Mouse (Mus musculus) erythroblast, adult 5-6 weeks (primary cell): ENCODE data around the gene Hnrnpk. TPM values are rescaled to one million over a fixed set of nuclear protein-coding genes. Genes with fewer than 3 reads are reported as not detected.
A peak's percentile ranks its signal among the peaks of the same experiment; 100 is the strongest.
"Not testable (repeated sequence)": the region's sequence is repeated elsewhere in the genome, so short reads cannot be mapped to it uniquely, and the experiment has no call there.

Experiments used
- ATAC-seq: replicated peaks from 2 replicates; pipeline ENCODE4 v1.8.0; 2016; ENCODE audit warnings: moderate number of reproducible peaks, mild to moderate bottlenecking, moderate TSS enrichment, inconsistent platforms; ENCODE audit not compliant: poor library complexity, low FRiP score, severe bottlenecking
- total RNA-seq, 2 experiments: library from RNA; stranded (forward) in 1 of 2; stranded (reverse) in 1 of 2; fragments of 150-400 nt in 1 of 2; fragments of 200-764, 138-1000 nt in 1 of 2; gene quantifications; 2 replicates each; pipeline versions ENCODE4 v1.2.3 to v1.2.4; 2015 to 2017; ENCODE audit warnings: low replicate concordance in 2 of 2

Hnrnpk gene
- total RNA-seq (2015; ENCODE audit: low replicate concordance): 213 and 264 TPM in 2 replicates
- total RNA-seq (2017; ENCODE audit: low replicate concordance): 500 and 598 TPM in 2 replicates

DNA sequence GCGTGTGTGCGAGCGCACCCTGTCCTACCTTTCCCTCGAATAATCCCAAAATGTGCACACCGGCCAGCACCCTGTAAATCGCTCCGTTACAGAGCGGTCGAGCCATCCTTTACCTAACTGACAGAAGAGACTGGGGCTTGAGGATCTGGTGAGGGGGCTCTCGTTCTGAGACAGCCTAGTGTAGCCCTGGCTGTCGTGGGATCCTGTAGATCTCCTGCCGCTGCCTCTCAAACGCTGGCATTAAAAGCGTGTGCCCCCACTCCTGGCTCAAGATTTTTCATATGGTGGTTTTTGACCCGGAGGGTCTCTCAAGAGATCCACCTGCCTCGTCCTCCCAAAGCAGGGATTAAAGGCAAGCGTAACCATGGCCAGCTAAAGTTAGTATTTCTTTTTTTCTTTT is at the start of gene Hnrnpk:
TSS of gene Hnrnpk (minus strand) at position 101 of the 400 bp plus-strand sequence.
- not testable (repeated sequence) for ATAC-seq

DNA sequence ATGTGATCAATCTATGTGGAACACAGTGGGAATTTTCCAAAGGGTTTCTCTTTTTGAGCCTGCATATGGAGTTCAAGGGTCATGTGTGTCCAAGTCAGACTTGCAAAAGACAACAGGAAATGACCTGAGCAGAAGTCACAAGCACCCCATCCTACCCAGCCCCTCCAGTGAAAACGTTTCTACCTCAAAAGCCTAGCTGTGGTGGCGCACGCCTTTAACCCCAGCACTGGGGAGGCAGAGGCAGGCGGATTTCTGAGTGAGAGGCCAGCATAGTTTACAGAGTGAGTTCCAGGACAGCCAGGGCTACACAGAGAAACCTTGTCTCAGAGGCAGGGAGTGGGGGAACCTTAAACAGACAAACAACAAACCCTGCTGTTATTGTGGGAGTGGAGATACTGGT is 49.1 kb upstream of the Hnrnpk start:
- no peak for ATAC-seq

DNA sequence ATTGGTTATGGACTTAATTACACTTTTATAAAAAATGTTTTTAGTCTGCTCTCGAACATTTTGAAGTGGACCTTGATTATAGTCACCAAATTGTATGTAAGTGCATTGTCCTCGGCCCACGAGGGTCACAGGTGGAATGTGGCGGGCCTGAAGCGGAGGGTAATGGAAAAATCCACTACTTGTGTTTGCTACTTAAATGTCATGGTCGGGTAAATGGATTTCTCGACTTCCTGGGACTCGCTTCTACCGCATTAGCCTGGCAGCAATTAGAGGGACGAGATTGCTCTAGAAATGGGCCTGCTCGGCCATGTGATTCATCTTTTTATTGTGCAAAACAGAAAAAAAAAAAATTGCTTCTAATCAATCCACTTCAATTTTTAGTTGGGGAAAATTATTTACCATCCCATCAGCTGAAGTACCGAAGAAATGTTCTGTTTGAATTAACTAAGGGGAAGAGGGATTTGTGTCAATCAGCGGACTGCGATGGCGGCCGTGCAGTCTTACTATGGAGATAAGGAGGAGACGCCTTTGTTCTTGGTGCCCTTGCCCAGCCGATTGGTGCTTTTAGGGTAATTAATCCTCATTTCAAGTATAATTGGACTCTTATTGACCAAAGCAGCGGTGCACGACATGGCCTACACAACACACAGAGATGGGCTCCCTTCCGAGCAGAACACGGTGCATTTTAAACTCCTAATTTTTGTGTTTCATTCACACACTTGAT is 47.5 kb upstream of the Hnrnpk start:
- ATAC-seq: no peak

DNA sequence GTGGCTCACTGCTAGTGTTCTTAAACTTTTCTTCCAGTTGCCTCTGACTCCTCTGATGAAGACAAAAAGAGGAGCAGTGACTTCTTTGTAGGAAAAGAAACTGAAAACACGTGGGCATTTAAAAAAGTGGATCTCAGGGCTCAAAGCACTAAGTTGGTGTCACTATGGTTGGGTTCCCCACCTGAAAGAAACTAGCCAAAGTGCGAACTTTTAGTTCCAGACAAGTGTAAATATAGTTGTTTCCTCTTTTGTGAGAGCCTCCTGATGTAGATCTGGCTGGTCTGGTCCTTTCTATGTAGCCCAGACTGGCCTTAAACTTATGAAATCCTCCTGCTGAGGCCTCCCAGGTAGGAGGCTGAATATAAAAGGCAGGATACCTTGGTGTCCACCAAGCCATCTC is 43.4 kb upstream of the Hnrnpk start:
- no peak for ATAC-seq

DNA sequence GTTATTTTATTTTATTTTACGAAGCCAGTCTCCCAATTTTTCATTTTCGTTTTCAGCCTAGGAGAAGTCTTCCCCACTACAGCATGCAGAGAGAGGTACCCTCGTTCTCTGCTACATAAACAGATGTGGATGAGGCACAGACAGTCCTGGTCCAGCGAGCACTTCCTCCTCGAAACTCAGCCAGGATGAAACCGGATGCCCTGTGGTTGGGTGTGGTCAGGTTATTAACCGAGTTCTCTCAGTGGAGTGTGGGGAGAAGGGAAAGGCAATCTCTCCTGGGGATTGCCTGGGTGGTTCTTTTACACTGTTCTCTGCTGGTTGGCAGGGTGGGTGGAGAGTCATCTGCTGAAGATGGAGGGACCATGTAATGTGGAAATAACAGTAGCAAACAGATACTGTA is 40.6 kb upstream of the Hnrnpk start:
- ATAC-seq: no peak

DNA sequence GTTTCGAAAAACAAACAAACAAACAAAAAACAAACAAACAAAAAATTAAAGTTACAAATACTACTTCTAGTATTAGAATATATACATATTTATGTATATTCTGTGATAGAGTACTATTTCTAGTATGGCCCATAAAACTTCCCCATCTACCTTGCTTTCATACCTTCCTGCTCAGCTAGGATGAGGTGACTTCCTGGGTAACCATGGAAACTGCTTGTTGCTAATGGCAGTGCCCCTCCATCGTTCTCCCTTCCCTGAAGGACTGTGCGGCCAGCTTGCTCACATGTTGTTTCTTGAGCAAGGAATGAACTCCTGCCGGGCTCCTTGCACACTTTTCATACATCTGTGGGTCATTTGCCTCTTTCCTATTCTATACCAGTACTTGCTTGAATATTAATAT is 40.2 kb upstream of the Hnrnpk start:
- no peak for ATAC-seq

DNA sequence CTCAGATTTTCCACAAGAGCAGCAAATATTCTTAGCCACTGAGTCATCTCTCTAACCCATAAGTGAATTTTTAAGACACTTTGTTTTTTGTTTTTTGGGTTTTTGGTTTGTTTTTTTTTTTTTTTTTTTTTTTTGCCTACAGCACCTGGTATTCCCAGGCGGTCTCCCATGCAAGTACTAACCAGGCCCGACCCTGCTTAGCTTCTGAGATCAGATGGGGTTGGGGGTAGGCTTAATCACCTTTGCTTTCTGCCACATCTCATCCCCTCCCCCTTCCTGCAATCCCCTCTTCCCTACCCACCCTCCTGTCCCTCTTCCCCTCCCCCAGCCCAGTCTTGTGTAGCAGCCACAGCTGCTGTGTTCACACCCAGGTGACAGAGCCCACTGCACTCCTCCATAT is 36.6 kb upstream of the Hnrnpk start:
- no peak for ATAC-seq

DNA sequence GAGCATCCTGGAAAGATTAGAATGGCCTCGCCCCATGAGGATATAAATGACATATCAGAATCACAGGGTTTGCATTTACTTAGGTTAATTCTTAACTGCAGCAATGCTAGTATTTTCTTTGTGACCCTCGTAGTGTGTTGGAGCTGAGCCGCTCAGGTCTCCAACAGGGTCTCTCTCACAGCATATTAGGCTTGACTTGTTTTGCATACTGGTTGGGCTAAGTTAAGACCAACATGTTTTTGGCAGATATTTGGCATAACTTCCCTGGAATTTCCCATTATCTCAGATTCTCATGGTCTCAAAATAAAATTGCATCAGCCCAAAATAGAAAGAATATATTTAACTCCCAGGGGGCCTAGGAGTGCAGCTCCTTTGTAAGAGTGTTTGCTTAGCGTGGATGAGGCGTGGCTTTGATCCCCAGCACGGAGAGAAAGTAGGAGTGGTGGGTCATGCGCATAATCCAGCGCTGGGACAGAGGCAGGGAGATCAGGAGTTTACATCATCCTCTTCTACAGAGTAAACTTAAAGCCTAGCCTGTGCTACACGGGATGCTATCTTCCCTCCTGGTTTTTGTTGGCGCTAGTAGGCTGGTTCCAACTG is 20.0 kb upstream of the Hnrnpk start:
- ATAC-seq: no peak

DNA sequence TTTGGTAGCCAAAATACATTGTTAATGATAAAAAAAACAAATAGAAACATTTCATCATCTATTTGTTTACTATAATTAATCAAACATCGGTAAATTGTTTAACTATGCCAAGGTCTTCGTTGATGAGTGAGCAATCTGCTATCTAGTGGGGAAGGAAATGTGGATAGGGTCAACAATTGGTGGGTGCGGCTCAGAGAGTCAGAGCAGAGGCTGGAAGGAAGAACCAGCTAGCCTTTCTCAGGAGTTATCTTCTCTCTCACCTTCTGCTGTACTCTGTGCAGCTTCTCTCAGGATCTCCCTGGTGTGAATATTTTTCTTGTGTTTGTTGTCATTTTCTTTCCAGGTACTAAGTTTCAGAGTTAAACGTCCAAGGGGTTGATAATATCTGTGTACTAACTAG is 19.1 kb upstream of the Hnrnpk start:
- no peak for ATAC-seq

DNA sequence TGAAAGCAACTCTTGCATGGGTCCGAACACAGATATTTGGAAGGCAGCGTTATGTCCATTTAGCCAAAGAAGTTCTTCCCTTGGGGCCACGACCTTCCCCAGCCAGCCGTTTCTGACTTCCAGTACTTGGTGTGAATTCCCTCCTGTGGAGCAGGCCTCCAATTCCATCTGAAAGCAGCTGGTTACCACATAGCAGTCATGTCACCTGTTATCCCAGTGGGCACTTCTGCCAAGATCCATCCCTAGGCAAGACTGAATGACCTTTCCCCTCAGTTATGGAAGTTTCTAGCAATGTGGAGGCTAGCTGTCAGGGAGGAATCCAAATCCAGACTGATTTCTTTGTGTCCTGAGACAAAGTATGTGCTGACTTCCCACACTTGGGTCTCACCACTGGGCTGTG is 17.9 kb upstream of the Hnrnpk start:
- ATAC-seq: no peak

DNA sequence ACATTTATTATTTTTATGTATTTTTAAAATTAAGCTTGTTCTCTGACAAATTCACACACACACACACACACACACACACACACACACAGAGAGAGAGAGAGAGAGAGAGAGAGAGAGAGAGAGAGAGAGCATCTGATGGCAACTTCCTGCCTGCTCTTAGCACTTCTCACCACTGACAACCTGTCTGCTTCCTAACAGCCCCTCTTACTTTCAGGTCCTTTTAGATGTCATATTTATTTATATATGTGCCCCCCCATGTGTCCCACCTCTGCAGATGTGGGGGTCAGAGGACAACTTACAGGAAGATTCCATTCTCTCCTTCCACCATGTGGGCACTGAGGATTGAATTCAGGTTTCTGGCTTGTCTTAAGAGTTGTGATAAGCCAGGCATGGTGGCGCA is 16.1 kb upstream of the Hnrnpk start:
- ATAC-seq: no peak

DNA sequence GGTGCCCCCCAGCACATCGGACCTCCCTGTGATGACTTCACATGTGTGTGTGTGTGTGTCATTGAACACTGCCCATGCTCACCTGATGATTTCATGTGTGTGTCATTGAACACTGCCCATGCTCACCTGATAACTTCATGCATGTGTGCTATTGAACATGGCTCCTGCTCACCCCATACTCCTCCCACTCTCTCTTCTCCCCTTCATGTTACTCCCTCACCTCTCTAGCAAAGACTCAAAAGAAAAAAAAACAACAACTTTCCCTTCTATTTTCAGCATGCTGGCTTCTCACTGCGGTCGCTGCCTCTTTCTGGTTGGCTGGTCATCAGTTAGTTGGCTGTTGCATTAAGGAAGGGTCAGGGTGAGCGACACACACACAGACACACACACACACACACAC is 15.5 kb upstream of the Hnrnpk start:
- no peak for ATAC-seq

DNA sequence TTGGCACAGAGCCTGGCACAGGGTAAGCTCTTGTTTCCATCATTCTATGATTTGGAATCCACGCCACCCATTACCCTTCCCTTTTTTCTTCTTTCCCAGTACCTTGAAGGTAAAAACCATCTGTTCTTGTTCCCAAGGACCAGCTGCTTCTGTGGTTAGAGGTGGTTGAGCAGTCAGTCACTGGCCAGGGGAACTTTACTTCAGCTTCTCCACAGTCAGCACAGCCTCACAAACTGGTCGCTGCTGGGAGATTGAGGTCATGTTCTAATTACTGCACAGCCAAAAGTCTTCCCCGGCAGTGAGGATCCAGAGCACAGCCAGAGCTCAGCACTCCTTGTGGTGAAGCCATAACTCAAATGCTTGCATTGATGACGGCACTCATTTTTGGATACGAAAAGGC is 12.7 kb upstream of the Hnrnpk start:
- ATAC-seq: no peak

DNA sequence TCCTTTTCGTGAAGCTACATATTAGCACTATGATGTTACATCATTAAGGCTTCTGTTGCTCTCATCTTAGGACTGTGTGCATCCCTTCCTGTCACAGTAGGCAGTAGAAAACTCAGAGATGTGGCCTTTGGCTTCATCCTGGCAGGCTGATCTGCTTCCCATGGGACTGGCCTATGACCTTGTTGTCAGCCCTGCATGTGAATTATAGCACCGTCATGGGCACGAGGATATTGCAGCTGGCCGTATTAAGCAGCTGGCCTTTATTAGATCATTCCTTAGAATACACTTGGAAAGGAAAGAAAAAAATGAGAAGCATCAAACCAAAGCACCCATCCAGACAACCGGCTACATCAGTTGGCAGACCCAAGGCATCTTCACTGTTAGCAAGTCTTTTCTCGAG is 12.2 kb upstream of the Hnrnpk start:
- ATAC-seq: no peak

DNA sequence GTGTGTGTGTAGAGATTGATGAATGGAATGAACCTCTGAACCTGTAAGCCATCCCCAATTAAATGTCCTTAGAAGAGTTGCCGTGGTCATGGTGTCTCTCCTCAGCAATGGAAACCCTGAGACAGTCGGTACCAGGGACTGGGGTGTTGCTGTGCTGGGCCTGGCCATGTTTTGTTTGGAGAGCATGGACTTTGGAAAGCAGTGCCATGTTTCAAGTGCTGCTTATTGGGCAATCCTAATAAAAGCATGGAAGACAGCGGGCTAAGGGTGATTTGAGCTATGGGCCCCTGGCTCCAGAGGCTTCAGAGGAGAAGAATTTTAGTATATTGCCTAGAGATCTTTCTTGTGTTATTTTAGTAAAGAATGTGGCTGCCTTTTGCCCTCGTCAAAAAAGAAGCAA is 7.9 kb upstream of the Hnrnpk start:
- ATAC-seq: no peak

DNA sequence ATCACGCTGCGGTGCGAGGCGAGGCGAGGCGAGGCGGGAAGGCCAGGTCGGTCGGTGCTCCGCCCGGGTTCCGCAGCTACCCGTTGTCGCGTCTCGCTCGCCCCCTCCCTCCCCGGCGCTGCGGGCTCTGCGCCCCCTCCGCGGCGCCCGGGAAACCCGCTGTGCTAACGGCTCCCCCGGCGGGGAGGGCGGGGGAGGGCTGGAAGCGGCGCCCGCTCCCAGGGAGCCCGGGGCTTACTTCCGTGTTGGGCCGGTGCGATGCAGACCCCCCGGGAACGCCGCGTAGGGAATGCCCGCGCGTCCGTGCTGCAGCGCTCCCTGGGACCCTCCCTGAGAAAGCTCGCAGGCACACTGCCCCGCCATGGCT is 416 bp downstream of the Hnrnpk start:
- ATAC-seq: no peak

DNA sequence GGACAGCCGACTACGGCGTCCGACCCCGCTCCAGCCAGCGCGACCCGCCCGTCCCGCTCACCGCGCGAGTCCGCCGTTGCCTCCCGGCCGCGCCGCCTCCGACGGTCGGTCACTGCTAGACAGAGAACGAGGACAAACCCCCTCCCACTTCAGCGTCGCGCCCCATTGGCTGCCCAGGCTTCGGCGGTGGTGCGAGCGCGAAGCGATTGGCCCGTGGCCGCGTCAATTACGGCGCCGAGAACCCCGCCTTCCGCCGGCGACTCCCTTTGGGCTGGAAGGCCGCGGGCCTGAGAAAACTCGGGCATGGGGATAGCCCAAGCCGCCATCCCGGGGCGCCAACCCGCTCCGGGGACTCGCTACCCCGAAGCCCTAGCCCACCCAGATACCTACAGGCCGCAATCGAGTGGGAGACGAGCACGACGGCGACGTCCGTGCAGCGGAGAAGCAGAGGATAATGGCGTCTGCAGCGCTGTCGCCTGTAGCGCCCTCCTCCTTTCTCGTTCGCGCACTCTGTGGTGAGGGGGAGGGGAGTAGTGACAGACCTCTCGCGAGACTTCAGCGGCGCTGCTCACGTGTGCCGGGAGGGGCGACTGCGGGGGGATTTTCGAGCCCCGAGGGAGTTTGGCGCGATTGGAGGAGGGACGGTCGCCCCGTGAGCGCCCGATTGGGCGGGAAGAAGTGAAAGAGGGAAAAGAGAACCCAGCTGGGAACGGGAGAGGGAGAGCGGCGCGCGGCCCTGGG is 970 bp downstream of the Hnrnpk start, which contains the start of gene Rmi1:
TSS of gene Rmi1 (plus strand) at position 246 of the 741 bp plus-strand sequence.
- ATAC-seq: peak; percentile 91

DNA sequence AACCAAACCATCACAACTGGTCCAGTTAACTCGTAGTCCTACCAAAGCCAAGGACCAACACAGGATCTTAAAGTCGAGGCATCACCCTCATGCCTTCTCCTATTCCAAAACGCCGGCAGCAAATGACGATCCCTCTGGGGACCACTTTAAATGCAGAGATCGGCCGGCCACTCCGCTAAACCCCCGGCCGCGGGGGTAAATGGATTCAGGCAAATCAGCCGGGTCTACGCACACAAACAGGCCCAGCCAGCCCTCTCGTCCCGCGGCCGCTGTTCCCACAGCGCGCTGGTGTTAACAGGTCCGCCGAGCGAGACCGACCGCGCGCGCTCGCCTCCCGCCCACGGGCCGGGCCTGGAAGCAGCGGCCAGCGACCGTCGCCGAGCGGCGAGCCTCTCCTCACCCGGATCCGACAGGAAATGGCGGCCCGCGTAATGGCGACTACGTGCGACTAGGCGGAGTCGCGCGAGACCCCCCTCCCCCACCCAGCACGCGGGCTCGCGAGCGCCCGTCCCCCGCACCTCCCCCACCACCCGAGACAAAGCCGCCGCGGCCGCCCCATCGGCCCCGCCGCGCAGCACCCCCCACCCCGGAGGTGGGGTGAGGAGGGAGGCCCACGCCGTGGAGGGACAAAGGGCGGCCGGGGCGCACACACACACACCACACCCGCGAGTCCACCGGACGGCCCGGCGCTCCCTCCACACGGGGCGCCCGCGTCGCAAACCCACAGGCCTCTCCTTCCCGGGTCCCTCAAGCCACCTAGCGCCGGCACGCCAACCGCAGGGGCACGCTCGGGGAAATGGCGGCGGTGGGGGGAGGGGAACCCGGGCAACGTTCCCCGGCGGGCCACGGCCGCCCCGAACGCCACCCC is 1.8 kb downstream of the Hnrnpk start:
- ATAC-seq: peak; percentile 31; the same call in 1 of the 2 replicates

DNA sequence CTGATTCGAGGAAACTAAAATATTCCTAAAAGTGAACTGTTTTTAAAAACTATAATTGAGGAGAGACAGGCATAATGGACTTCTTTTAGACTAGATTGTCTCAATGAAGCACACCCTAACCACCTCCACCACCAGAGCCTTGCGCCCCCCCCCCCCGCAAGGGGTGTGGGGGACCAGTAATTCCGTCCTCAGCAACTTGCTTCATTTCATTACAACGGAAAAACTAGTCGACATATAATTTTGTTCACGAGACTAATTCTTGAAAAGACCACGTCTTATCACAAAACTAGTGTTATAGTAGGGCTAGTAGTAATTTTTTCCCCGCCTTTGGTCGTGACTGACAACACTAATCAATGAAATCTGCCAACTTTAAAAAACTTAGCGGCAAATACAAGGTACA is 2.6 kb downstream of the Hnrnpk start:
- no peak for ATAC-seq

DNA sequence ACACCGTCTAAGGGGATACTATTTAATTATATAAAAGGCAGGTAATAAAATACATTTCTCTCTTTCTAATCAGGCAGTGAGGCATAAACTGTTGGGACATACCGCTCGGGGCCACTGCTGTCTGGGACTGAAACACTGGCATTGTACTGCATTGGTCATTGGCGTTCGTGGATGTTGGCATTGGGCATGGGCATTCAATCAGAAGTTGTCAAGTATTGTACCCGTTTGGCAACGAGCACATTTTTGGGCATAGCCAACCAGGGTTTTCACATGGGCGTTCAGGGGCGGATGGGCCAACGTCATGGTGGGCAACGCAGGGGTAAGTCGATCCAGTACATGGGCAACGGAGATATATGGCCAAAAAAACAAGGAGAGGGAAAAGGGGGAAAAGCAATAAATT is 5.5 kb downstream of the Hnrnpk start:
- no peak for ATAC-seq
